Mouse (Mus musculus): ENCODE data around the gene Mtmr12.

GRCm38 (mm10) chr15:12271340-12271739 is 66.5 kb downstream of the Mtmr12 start:
- TF ChIP-seq CTCF (conservative IDR thresholded peaks at IDR 0.05; ENCODE audit: low read length) (no peak), NANOG (IDR thresholded peaks at IDR 0.05; ENCODE audit: borderline replicate concordance, low read length) (no peak), POU5F1 (IDR thresholded peaks at IDR 0.05; ENCODE audit: borderline replicate concordance, low read length) (no peak)

Data from E14TG2a.4 (cell line).